Mouse (Mus musculus): Measurements from ENCODE around the gene Ptprg.
"Not testable (repeated sequence)": the region's sequence is repeated elsewhere in the genome, so short reads cannot be mapped to it uniquely, and the experiment has no call there.

Gene Ptprg

GRCm38 (mm10) chr14:11762995-11763394 is 209.7 kb downstream of the Ptprg start:
- no peak for DNase-seq

DNA sequence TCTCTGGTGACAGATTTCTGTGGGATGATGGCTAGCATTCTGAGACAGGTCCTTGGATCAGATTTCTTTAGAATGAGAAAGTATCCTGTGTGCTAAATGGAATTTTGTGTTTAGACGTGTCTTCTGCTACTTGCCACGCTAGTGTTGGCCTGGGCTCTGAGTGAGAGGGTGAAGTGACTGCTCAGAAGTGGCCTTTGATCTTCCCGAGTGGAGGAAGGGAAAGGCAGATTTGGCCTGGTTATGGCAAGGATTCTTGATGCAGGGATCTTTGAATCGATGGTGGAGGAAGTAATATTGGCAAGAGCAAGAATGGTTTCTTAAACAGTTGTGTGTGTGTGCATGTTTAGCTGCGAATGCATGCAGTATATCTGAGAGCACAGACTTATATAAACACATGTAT is 219.4 kb downstream of the Ptprg start:
- no peak for DNase-seq

- DNase-seq, result no peak
Observed at GRCm38 (mm10) chr14:11774476-11775037, 221.2 kb downstream of the Ptprg start.

DNA sequence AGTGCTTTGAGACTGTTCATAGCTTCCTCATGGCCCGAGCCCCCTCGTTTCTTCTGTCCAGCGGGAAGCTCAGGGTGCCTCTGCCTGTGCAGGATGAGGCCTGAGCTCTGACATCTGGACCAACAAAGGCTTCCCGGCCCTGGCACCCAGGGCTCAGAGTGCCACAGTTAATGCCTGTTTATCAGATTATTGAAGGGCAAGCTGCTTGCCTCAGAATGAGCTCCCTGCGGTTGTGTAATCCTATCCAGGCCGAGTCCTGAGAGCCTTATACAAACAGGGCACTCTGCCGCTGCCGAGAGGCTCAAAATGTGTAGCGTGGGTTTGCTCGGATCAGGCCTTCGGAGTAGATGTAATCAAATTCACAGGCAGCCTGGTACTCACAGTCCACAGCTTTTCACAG is 221.9 kb downstream of the Ptprg start:
- DNase-seq, result no peak

DNA sequence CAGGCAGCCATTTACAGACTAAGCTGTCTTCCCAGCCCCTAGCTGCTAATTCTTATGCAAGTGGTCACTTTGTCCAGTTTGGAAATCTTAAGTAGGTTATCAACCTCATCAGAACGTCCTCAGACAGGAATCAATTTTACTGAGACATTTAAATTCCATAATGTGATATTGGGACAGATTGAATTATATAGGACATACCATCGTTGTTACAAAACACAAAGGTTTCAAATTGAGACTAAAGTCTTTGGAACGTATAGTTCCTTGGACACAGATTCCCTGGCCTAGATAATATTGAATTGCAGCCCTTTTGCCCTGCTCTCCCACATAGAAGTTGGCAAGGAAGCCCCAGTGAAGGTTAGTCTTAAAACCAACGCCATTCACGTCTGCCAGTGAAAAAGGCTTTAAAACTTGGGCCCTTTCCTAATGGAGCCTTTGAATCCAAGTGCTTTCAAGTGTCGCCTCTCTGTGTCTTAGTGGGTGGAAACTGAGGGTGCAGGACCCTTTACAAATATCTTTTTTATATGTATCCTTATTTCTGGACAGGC is 222.7 kb downstream of the Ptprg start:
- no peak for DNase-seq

DNA sequence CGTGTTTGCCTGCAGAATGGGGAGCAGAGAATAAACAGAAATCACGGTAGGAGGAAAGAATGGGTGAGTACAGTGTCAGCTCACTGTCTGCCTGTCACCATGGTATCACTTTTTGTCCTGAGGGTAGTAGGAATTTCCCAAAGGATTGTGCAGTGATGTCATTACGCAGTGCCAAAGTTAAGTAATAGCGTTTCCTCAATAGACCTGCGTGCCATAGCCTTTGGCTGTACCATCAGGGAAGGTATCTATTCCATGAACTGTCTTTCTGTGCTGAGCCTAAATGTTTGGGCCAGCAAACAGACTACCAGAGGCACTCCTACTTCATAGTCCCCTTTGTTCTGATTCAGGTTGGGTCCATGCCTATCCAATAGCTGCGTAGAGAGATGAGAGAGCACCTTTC is 223.2 kb downstream of the Ptprg start:
- no peak for DNase-seq

GRCm38 (mm10) chr14:11791190-11791589 is 237.9 kb downstream of the Ptprg start:
- DNase-seq, result no peak

DNA sequence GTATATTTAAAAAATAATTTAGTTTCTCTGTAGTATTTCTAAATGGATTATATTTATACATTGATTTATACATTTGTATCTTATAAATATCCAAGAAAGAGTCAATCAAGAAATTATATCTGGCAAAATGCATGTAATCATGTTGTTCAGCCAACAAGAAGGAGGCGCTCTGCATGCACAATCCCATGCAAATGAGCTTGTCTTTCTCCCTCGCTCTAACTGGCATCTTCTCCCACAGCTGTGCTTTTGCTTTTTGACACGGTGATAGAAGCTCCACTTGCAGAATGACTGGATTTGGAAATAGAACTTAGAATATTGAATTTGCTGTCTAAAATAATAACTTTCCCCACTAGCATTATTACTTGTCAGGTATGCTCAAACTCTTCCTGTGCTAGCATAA is 240.5 kb downstream of the Ptprg start:
- no peak for DNase-seq

GRCm38 (mm10) chr14:11802355-11803035 is 249.2 kb downstream of the Ptprg start:
- no peak for DNase-seq

- DNase-seq, result no peak
Observed at GRCm38 (mm10) chr14:11806674-11807073, 253.3 kb downstream of the Ptprg start.

DNA sequence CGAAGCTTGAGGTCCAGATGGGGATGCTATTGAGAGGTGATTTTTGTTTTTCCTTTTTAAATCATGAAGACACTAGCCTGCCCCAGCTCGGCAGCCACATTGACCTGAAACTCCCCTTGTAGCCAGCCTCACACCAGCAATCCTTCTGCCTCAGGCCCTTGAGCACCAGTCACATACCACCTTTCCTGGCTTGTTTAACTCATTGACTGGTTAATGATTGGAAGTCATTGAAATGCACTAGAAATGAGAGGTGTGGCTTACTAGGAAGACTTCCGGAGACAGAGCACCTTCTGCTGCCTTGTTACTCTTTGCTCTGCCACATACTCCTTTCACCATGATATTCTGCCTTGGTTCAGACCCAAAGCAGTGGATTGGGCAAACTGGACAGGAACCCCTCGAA is 254.1 kb downstream of the Ptprg start:
- DNase-seq, result no peak

- no peak for DNase-seq
Observed at GRCm38 (mm10) chr14:11811142-11811761, 257.9 kb downstream of the Ptprg start.

DNA sequence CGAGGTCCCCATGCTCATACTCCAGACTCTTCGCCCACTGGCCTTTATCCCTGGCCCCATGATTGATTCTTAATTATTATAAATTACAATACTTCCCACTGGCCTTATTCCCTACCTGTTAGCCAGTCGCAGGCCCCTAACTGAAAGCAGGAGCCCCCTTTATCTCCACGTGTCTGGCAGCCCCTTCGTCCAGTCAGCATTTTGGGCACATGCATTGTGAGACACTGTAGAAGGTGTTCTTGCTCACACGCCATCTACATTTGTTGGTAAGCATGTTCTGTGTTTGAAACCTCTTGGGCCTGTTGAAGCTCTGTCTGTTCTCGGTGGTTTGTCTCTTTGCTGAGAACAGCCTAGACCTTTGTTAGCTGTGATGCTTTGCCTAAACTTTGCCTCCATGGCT is 259.0 kb downstream of the Ptprg start:
- no peak for DNase-seq

GRCm38 (mm10) chr14:11814811-11815210 is 261.5 kb downstream of the Ptprg start:
- not testable (repeated sequence) for DNase-seq

DNA sequence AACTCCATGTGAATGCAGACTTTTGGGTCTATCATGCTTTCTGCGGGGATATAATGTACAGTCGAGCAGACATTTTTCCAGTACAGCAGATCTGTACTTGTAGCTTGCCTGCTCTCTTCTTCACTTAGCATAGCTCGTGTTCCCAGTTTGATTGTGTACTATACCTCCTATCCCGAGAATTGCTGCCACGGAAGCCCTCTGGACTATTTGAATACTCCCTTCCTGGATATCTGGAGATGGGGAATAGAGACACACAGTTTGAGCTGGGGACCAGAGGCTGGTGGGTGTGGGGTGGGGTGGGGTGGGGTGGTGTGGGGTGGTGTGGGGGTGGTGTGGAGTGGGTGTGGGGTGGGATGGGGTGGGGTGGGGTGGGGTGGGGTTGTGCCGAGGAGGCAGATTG is 263.9 kb downstream of the Ptprg start:
- DNase-seq, result no peak

DNA sequence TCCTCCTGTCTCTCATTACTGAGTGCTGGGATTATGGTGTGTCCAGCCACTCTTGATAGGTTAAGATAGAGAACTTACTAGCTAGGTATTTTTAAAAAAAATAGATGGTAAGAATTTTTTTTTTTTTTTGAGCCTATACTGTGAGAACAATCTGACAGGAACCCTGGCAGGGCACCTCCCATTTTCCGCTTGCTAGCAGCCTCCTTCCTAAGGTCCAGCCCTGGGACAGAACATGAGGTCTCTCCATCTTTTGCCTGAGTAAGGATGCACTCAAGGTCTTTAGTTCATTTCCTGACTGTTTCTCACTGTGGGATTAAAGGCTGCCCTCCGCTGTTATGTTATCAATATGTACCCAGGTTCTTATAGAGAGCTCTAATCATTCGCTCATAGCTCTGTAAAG is 264.7 kb downstream of the Ptprg start:
- DNase-seq, result no peak

DNA sequence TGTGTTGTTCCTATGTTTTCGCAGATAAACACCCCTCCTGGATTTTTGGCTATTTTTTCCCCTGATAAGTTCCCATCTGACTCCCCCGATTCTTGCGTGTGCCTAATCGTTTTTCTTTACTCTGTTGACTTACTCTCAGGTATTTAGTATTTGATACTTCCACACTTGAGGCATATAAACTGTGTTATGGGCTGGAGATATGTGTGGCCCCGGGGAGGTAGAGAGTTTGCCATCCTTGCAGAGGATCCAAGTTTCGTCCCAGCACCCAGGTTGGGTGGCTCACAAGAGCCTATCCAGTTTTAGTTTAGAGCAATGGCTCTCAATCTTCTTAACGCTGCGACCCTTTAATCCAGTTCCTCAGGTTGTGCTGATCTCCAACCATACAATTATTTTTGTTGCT is 265.4 kb downstream of the Ptprg start:
- DNase-seq, result no peak

DNA sequence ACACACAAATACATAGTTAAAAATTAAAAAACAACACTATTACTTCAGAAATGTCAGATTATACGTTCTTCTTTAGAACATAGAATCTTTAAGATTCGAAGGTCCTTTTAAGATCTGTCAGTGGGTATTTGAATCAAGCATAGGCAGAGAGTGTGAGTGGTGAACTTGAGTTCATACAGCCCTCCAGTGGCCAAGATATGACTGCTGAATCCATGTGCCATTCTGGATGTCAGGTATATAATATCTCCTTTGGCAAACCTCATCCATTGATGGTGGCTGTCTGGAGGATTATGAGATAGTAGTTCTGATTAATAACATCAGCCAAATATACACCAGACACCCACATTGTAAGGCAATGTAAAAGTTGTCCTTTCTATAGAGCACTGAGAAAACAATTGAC is 266.0 kb downstream of the Ptprg start:
- no peak for DNase-seq

- DNase-seq, result no peak
Observed at GRCm38 (mm10) chr14:11822830-11823700, 269.7 kb downstream of the Ptprg start.

DNA sequence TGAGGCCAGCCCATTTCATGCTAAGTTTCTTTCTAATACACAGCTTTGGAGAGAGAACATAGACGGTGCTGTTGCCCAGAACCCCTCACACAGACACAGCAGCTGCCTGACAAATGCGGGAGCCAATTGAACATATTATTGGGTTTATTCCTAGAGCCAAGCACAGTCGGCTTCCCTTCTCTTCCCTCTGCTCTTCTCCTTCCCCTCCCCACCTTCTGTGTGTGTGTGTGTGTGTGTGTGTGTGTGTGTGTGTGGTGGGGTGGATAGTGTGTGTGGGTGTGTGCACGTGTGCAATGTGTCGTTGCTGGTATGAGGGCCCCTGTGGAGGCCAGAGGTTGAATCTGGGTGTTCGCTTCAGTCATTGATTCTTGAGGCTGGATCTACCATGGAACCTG is 270.4 kb downstream of the Ptprg start:
- DNase-seq, result no peak

DNA sequence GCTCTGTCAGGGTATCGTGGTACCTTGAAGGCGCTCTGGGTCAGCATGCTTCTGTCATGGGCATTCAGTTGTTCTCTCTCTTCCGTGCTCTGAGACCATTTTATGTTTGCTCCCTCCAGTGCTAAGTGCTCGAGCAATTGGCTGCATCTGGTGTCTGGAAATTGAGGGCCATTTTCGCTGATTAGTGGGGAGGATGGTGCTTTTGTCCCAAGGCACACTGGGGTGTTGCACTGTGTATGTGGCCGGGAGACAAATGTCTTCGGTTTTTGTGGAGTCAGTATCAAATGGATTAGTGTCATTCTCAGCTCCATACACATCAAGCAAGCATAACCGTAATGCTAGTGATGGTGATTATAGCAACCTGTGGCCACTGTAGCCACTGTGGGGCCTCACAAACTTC is 271.6 kb downstream of the Ptprg start:
- DNase-seq, result no peak

DNA sequence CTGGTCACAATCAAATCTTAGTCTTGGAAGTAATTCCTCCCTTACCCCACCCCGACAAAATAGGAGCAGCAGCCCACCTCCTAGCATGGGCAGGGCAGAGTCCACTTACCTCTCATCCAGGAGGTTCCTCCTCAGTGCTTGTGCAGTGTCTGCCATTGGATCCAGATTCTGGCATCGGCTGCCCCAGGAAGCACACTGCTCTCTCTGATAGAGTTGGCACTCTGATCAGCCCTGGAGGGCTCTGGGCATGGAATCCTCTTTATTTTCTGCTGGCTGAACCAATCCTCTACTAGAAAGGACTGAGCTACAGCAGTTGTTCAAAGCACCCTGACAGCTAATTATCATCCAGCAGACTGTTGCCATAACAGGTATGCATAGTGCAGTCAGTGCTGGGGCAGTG is 272.2 kb downstream of the Ptprg start:
- no peak for DNase-seq

DNA sequence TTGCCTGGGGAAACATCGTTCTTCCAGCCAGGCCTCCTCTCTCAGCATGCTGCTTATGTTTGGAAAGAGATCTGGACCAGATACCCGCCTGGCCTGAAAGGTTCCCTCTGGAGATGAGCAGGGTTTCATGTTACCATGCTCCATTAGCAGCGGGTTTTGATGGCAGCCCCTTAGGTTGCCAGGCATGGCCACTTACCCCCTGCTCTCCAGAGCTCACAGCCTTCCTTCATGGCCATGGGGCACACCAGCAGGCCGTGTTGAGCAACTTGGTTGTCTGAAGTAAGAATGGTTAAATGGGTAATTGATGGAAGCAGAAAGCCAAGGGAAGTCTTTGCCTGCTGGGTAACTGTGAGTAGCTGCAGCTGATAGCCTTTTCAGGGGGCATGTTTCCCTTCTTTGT is 274.8 kb downstream of the Ptprg start:
- DNase-seq, result no peak
